Mouse (Mus musculus) right cerebral cortex, postnatal 10 days (tissue): Measurements from ENCODE around the gene Rnf41.

Experiments used
- DNase-seq, 2 experiments: peaks; one replicate each; pipeline ENCODE4 v3.0.0; 2021; ENCODE audit warnings: low spot score in 2 of 2

The Rnf41 gene

GRCm38 (mm10) chr10:128474366-128474765 is 62.9 kb downstream of the Rnf41 start:
- DNase-seq, result no peak

GRCm38 (mm10) chr10:128486370-128486769 is 74.9 kb downstream of the Rnf41 start:
- DNase-seq, result no peak

GRCm38 (mm10) chr10:128487861-128488712 is 76.6 kb downstream of the Rnf41 start:
- no peak for DNase-seq

GRCm38 (mm10) chr10:128488776-128489175 is 77.3 kb downstream of the Rnf41 start:
- no peak for DNase-seq

GRCm38 (mm10) chr10:128489380-128489779 is 77.9 kb downstream of the Rnf41 start:
- DNase-seq, result peak in 1 of 2 experiments; percentile 44

GRCm38 (mm10) chr10:128489785-128490184 is 78.3 kb downstream of the Rnf41 start:
- no peak for DNase-seq

- DNase-seq, result peak in 1 of 2 experiments; percentile 45
These were observed 78.8 kb downstream of the Rnf41 start for GRCm38 (mm10) chr10:128490232-128490631.

GRCm38 (mm10) chr10:128490912-128491311 is 79.5 kb downstream of the Rnf41 start:
- DNase-seq, result no peak
